Mouse (Mus musculus) stomach, postnatal 0 days (tissue): ENCODE data around the gene Lgals7.

Experiments
- CTCF ChIP-seq: IDR thresholded peaks from 2 replicates; pipeline ENCODE4 v1.5.1; 2016; ENCODE audit warnings: antibody characterized with exemption, low read depth, mild to moderate bottlenecking, moderate library complexity
- EP300 ChIP-seq: optimal IDR thresholded peaks from 2 replicates; pipeline ENCODE3; 2016; ENCODE audit warnings: antibody characterized with exemption

GRCm38 (mm10) chr7:28829821-28830220 is 33.8 kb upstream of the Lgals7 start:
- TF ChIP-seq CTCF, result no peak
- no peak for TF ChIP-seq EP300
